Mouse (Mus musculus) bone marrow, adult 2 months (tissue): ENCODE measurements around the gene Gprin1.

Experiments used
- CTCF ChIP-seq: fragments of 200-500 bp; IDR thresholded peaks from 2 replicates; pipeline ENCODE4 v1.5.1; 2011; ENCODE audit warnings: low read length, control low read depth; ENCODE audit not compliant: control insufficient read depth, insufficient read depth
- POLR2A ChIP-seq: fragments of 200-500 bp; IDR thresholded peaks from 2 replicates; pipeline ENCODE4 v1.6.1; 2011; ENCODE audit warnings: low read depth, mild to moderate bottlenecking, control low read depth, low read length, borderline replicate concordance; ENCODE audit not compliant: control insufficient read depth

GRCm38 (mm10) chr13:54748721-54749060, 983 bp downstream of the Gprin1 start:
- no peak for TF ChIP-seq POLR2A
- no peak for TF ChIP-seq CTCF
